Mouse (Mus musculus): ENCODE measurements at regions not wholly inside any gene's neighbourhood (a gene's known extent, or its start where the extent isn't known, plus 50 kb on each side); places are given as distances from the start of the nearest gene placed in this dataset.

- H3K27me3 ChIP-seq (replicated peaks): no peaks in the 10 kb centered on the region
- dilution Hi-C loops (cut with MboI; ENCODE audit: extremely low pct_ligation_motif_present, extremely low pct_unique_long_range_greater_than_20kb, low sequenced_read_pairs): no loop called here
- in situ Hi-C loops (cut with MboI; ENCODE audit: low pct_ligation_motif_present, low pct_unique_long_range_greater_than_20kb, low sequenced_read_pairs): no loop called here
- no peak overlapping the region for H3K9ac ChIP-seq (ENCODE audit: insufficient read depth, low read depth)
- no peak overlapping the region for H3K4me3 ChIP-seq (replicated peaks in 1 of 3; ENCODE audit: low read depth in 2 of 3, low read length in 2 of 3, poor library complexity in 1 of 3)
- no peak for DNase-seq (ENCODE audit: extremely low read depth)
- no peaks in the 10 kb centered on the region for H3K79me2 ChIP-seq (replicated peaks; ENCODE audit: control insufficient read depth, extremely low read depth, insufficient read depth, poor library complexity, severe bottlenecking)
- TF ChIP-seq KAT2A (IDR thresholded peaks at IDR 0.05; ENCODE audit: insufficient replicate concordance, low read length): no peak
- no peak for TF ChIP-seq USF1 (IDR thresholded peaks at IDR 0.05; ENCODE audit: low read depth, low read length)
- TF ChIP-seq NRF1 (IDR thresholded peaks at IDR 0.05; ENCODE audit: low read depth, low read length): no peak
- no peak for TF ChIP-seq E2F4 (IDR thresholded peaks at IDR 0.05; ENCODE audit: insufficient replicate concordance, low read depth, low read length)
- no peak for TF ChIP-seq POLR2AphosphoS2 (IDR thresholded peaks at IDR 0.05; ENCODE audit: low read depth, low read length)
- TF ChIP-seq EP300 (IDR thresholded peaks at IDR 0.05; ENCODE audit: low read length): no peak
- TF ChIP-seq TCF12 (IDR thresholded peaks at IDR 0.05; ENCODE audit: low read depth, low read length): no peak
- no peak for TF ChIP-seq UBTF (IDR thresholded peaks at IDR 0.05; ENCODE audit: low read depth, low read length)
- TF ChIP-seq NELFE (IDR thresholded peaks at IDR 0.05; ENCODE audit: low read depth, low read length): no peak
- TF ChIP-seq SMC3 (IDR thresholded peaks at IDR 0.05; ENCODE audit: low read depth, low read length): no peak
- TF ChIP-seq POLR2A (IDR thresholded peaks at IDR 0.05; ENCODE audit: low read depth, low read length): no peak
- TF ChIP-seq TBP (conservative IDR thresholded peaks at IDR 0.05; ENCODE audit: low read depth, low read length): no peak
- TF ChIP-seq CHD1 (IDR thresholded peaks at IDR 0.05; ENCODE audit: low read depth, low read length): no peak
- no peak for TF ChIP-seq ETS1 (conservative IDR thresholded peaks at IDR 0.05; ENCODE audit: low read depth, low read length)
- no peak for TF ChIP-seq PAX5 (IDR thresholded peaks at IDR 0.05; ENCODE audit: low read length)
- TF ChIP-seq MAZ (IDR thresholded peaks at IDR 0.05; ENCODE audit: low read depth, low read length): no peak
- H3K9me3 ChIP-seq (replicated peaks; ENCODE audit: low read length): peaks cover 74% of the 10 kb centered on the region
- H3K4me1 ChIP-seq (ENCODE audit: control insufficient read depth in 1 of 2, insufficient read depth in 2 of 2): no peaks in the 10 kb centered on the region
- H3K36me3 ChIP-seq (replicated peaks in 1 of 2; ENCODE audit: control insufficient read depth in 1 of 2, insufficient read depth in 1 of 2, low read length in 1 of 2): no peaks in the 10 kb centered on the region
- no peak overlapping the region for H3K27ac ChIP-seq (ENCODE audit: insufficient read depth, low read depth)
- no peak overlapping the region for H3K4me2 ChIP-seq (ENCODE audit: insufficient read depth, low read depth, poor library complexity, severe bottlenecking)
Observed at GRCm38 (mm10) chr13:59966535-59967255, 143.7 kb upstream of the Tut7 start.

- DNase-seq (ENCODE audit: extremely low read depth): no peak
- Histone ChIP-seq H3K79me2 (replicated peaks; ENCODE audit: control insufficient read depth, extremely low read depth, insufficient read depth, poor library complexity, severe bottlenecking) (no peaks in the 10 kb centered on the region), H3K27me3 (replicated peaks) (no peaks in the 10 kb centered on the region), H3K4me1 (ENCODE audit: control insufficient read depth in 1 of 2, insufficient read depth in 2 of 2) (no peaks in the 10 kb centered on the region), H3K9ac (ENCODE audit: insufficient read depth, low read depth) (no peak overlapping the region), H3K36me3 (replicated peaks in 1 of 2; ENCODE audit: control insufficient read depth in 1 of 2, insufficient read depth in 1 of 2, low read length in 1 of 2) (no peaks in the 10 kb centered on the region), H3K4me2 (ENCODE audit: insufficient read depth, low read depth, poor library complexity, severe bottlenecking) (no peak overlapping the region), H3K9me3 (replicated peaks; ENCODE audit: low read length) (peaks cover 75% of the 10 kb centered on the region), H3K4me3 (replicated peaks in 1 of 3; ENCODE audit: low read depth in 2 of 3, low read length in 2 of 3, poor library complexity in 1 of 3) (no peak overlapping the region), H3K27ac (ENCODE audit: insufficient read depth, low read depth) (no peak overlapping the region)
- dilution Hi-C loops (cut with MboI; ENCODE audit: extremely low pct_ligation_motif_present, extremely low pct_unique_long_range_greater_than_20kb, low sequenced_read_pairs) (no loop called here), in situ Hi-C loops (cut with MboI; ENCODE audit: low pct_ligation_motif_present, low pct_unique_long_range_greater_than_20kb, low sequenced_read_pairs) (no loop called here)
- TF ChIP-seq ZC3H11A (IDR thresholded peaks at IDR 0.05; ENCODE audit: low read depth, low read length) (no peak), CHD2 (IDR thresholded peaks at IDR 0.05; ENCODE audit: low read length) (no peak), PAX5 (IDR thresholded peaks at IDR 0.05; ENCODE audit: low read length) (no peak), NELFE (IDR thresholded peaks at IDR 0.05; ENCODE audit: low read depth, low read length) (no peak), USF2 (conservative IDR thresholded peaks at IDR 0.05; ENCODE audit: low read depth, low read length) (no peak), CTCF (conservative IDR thresholded peaks at IDR 0.05 in 1 of 2, IDR thresholded peaks at IDR 0.05 in 1 of 2; ENCODE audit: low read depth in 2 of 2, low read length in 2 of 2) (no peak), CHD1 (IDR thresholded peaks at IDR 0.05; ENCODE audit: low read depth, low read length) (no peak), RAD21 (IDR thresholded peaks at IDR 0.05; ENCODE audit: low read depth, low read length) (no peak), IRF4 (IDR thresholded peaks at IDR 0.05; ENCODE audit: low read depth, low read length) (no peak), MAX (IDR thresholded peaks at IDR 0.05; ENCODE audit: low read length) (no peak), UBTF (IDR thresholded peaks at IDR 0.05; ENCODE audit: low read depth, low read length) (no peak), TBP (conservative IDR thresholded peaks at IDR 0.05; ENCODE audit: low read depth, low read length) (no peak), GABPA (IDR thresholded peaks at IDR 0.05; ENCODE audit: insufficient replicate concordance, low read depth, low read length) (no peak), MAFK (IDR thresholded peaks at IDR 0.05; ENCODE audit: insufficient replicate concordance, low read length) (no peak), ETS1 (conservative IDR thresholded peaks at IDR 0.05; ENCODE audit: low read depth, low read length) (no peak), SIN3A (IDR thresholded peaks at IDR 0.05; ENCODE audit: low read length) (no peak), USF1 (IDR thresholded peaks at IDR 0.05; ENCODE audit: low read depth, low read length) (no peak)
Observed at GRCm38 (mm10) chr13:59964981-59965380, 142.0 kb upstream of the Tut7 start.

All from CH12.LX (cell line).